Mouse (Mus musculus): ENCODE data around the gene Rtf1. TPM values are rescaled to one million over a fixed set of nuclear protein-coding genes. Genes with fewer than 3 reads are reported as not detected.

The Rtf1 gene
- polyA plus RNA-seq, 1 experiment from 2014 or later, result 19.3 TPM

DNA sequence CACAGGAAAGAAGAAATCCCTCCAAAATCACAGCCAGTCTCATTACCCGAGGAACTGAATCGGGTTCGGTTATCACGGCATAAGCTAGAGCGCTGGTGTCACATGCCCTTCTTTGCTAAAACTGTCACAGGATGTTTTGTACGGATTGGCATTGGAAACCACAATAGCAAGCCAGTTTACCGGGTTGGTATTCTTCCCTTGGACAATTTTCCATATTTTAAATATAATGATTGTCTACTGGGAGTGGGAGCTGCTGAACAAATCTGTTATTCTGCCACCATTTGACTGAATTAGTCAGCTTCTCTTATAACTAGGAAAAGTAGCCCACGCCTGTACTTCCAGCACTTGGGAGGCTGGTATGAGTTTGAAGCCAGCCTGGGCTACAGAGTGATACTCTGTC lies 46.2 kb downstream of the Rtf1 start:
- no peaks in the 10 kb centered on the region for H3K4me1 ChIP-seq (ENCODE audit: insufficient read depth)
- H3K27ac ChIP-seq (ENCODE audit: low read depth), result no peak overlapping the region
- no peak overlapping the region for H3K4me3 ChIP-seq (ENCODE audit: low read depth, low read length)
- no peaks in the 10 kb centered on the region for H3K27me3 ChIP-seq (ENCODE audit: insufficient read depth, low read length)
- peaks cover 60% of the 10 kb centered on the region for H3K36me3 ChIP-seq (replicated peaks; ENCODE audit: insufficient read depth, low read length)
- no peak for TF ChIP-seq CTCF (IDR thresholded peaks at IDR 0.05; ENCODE audit: low read depth)
- no peak for TF ChIP-seq EP300 (IDR thresholded peaks at IDR 0.05; ENCODE audit: low read depth)
- H3K9me3 ChIP-seq (ENCODE audit: low read length), result no peaks in the 10 kb centered on the region
- no peak overlapping the region for H3K9ac ChIP-seq (replicated peaks)
- DNase-seq, result no peak
- WGBS (ENCODE audit: insufficient replicate concordance), result 88% methylated on average over 8 of the region's 8 CpGs
- no peak overlapping the region for H3K4me2 ChIP-seq (ENCODE audit: low read depth, low read length)
- no peak for ATAC-seq

DNA sequence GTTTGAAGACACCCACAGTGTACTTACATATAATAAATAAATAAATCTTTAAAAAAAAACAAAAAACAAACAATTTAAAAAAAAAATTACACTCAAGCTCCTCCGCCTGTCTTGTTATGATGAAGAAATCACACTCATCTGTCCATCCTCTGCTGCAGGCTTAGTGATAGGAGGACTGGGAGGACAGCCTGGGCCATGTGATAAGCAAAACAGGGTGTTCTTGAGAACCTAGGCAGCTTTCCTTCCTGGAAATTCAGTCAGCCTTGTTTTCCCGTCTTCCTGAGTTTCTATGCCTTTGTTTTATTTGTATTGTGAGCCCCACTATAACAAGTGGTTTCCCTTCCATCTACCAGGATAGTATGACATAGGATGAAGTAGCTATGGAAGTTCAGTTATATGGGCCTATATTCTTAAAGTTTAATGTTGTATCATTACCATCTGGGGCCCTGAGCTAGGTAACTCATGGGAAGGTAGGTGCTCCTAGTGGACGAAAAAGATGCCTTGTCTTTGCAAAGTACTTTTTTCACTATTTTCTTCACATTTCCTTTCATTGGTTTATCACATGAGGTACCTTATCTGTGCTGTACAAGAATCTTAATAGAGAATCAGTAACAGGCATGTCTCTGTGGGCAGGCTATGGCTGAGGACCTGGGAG lies 53.0 kb downstream of the Rtf1 start:
- no peak for TF ChIP-seq CTCF (IDR thresholded peaks at IDR 0.05; ENCODE audit: low read depth)
- TF ChIP-seq EP300 (IDR thresholded peaks at IDR 0.05; ENCODE audit: low read depth), result peak; percentile 85
- WGBS (ENCODE audit: insufficient replicate concordance), result 69% methylated on average over 3 of the region's 3 CpGs
- DNase-seq (no peak), ATAC-seq (peak; percentile 85)
- Histone ChIP-seq H3K4me3 (ENCODE audit: low read depth, low read length) (no peak overlapping the region), H3K4me2 (ENCODE audit: low read depth, low read length) (no peak overlapping the region), H3K4me1 (ENCODE audit: insufficient read depth) (no peaks in the 10 kb centered on the region; the same call in 1 of the 2 replicates), H3K9ac (replicated peaks) (no peak overlapping the region), H3K27ac (ENCODE audit: low read depth) (0 out of 2 replicates have a peak overlapping the region, but pooled peaks have one; percentile 7), H3K27me3 (ENCODE audit: insufficient read depth, low read length) (no peaks in the 10 kb centered on the region), H3K9me3 (ENCODE audit: low read length) (no peaks in the 10 kb centered on the region), H3K36me3 (replicated peaks; ENCODE audit: insufficient read depth, low read length) (peaks cover 75% of the 10 kb centered on the region)

- peaks cover 69% of the 10 kb centered on the region for H3K36me3 ChIP-seq (replicated peaks; ENCODE audit: insufficient read depth, low read length)
Observed at GRCm38 (mm10) chr2:119730735-119731134, 55.9 kb downstream of the Rtf1 start.

DNA sequence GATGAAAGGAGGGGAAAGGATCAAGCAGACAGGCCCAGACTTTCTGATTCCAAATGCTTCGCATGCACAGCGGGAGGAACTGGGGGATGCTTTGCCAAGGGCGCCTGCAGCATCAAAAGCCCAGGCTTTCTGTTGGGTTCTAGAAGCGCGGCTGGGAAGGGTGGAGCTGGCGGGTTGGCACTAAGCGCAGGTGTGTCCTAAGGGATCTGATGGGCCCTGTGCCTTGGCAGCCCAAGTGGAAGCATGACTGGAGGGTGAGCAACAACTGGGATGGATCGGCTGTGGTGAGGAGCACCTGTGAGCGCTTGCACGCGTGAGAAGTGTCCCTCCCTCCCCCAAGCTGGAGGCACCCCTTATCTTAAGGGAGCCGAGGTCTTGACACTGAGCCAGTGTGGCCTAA lies 62.3 kb downstream of the Rtf1 start:
- no peak overlapping the region for H3K4me3 ChIP-seq (ENCODE audit: low read depth, low read length)
- peaks cover 12% of the 10 kb centered on the region for H3K4me1 ChIP-seq (ENCODE audit: insufficient read depth)
- H3K36me3 ChIP-seq (replicated peaks; ENCODE audit: insufficient read depth, low read length), result peaks cover 16% of the 10 kb centered on the region
- H3K9ac ChIP-seq (replicated peaks), result no peak overlapping the region
- no peak overlapping the region for H3K27ac ChIP-seq (ENCODE audit: low read depth)
- H3K27me3 ChIP-seq (ENCODE audit: insufficient read depth, low read length), result no peaks in the 10 kb centered on the region
- 26% methylated on average over 12 of the region's 12 CpGs for WGBS (ENCODE audit: insufficient replicate concordance)
- no peaks in the 10 kb centered on the region for H3K9me3 ChIP-seq (ENCODE audit: low read length)
- no peak overlapping the region for H3K4me2 ChIP-seq (ENCODE audit: low read depth, low read length)
- DNase-seq (no peak), ATAC-seq (no peak)
- no peak for TF ChIP-seq CTCF (IDR thresholded peaks at IDR 0.05; ENCODE audit: low read depth)
- no peak for TF ChIP-seq EP300 (IDR thresholded peaks at IDR 0.05; ENCODE audit: low read depth)

More at GRCm38 (mm10) chr2:119730735-119731134, 55.9 kb downstream of the Rtf1 start:
- no peak overlapping the region for H3K27ac ChIP-seq (ENCODE audit: low read depth)
- H3K4me3 ChIP-seq (ENCODE audit: low read depth, low read length), result no peak overlapping the region
- H3K4me2 ChIP-seq (ENCODE audit: low read depth, low read length), result no peak overlapping the region
- H3K27me3 ChIP-seq (ENCODE audit: insufficient read depth, low read length), result no peaks in the 10 kb centered on the region
- 84% methylated on average over 4 of the region's 4 CpGs for WGBS (ENCODE audit: insufficient replicate concordance)
- H3K9ac ChIP-seq (replicated peaks), result no peak overlapping the region
- DNase-seq (no peak), ATAC-seq (no peak)
- H3K4me1 ChIP-seq (ENCODE audit: insufficient read depth), result no peaks in the 10 kb centered on the region; the same call in 1 of the 2 replicates
- no peaks in the 10 kb centered on the region for H3K9me3 ChIP-seq (ENCODE audit: low read length)
- TF ChIP-seq EP300 (IDR thresholded peaks at IDR 0.05; ENCODE audit: low read depth), result no peak
- TF ChIP-seq CTCF (IDR thresholded peaks at IDR 0.05; ENCODE audit: low read depth), result no peak

- H3K4me1 ChIP-seq (ENCODE audit: insufficient read depth), result peaks cover 40% of the 10 kb centered on the region
- no peak overlapping the region for H3K4me3 ChIP-seq (ENCODE audit: low read depth, low read length)
- DNase-seq, result no peak
- H3K9ac ChIP-seq (replicated peaks), result no peak overlapping the region
- TF ChIP-seq EP300 (IDR thresholded peaks at IDR 0.05; ENCODE audit: low read depth), result no peak
- no peak for TF ChIP-seq CTCF (IDR thresholded peaks at IDR 0.05; ENCODE audit: low read depth)
- peaks cover 25% of the 10 kb centered on the region for H3K27me3 ChIP-seq (ENCODE audit: insufficient read depth, low read length)
- 19% methylated on average over 2 of the region's 2 CpGs for WGBS (ENCODE audit: insufficient replicate concordance)
- H3K36me3 ChIP-seq (replicated peaks; ENCODE audit: insufficient read depth, low read length), result no peaks in the 10 kb centered on the region
- H3K4me2 ChIP-seq (ENCODE audit: low read depth, low read length), result peak overlapping the region; percentile 100
- no peaks in the 10 kb centered on the region for H3K9me3 ChIP-seq (ENCODE audit: low read length)
- H3K27ac ChIP-seq (ENCODE audit: low read depth), result no peak overlapping the region
- ATAC-seq, result no peak
Observed at GRCm38 (mm10) chr2:119740567-119740966, 65.7 kb downstream of the Rtf1 start.

GRCm38 (mm10) chr2:119741581-119742411 lies 66.9 kb downstream of the Rtf1 start, which contains the start of gene Itpka:
Gene Itpka (plus strand): TSS chr2:119742337.
- peaks cover 25% of the 10 kb centered on the region for H3K27me3 ChIP-seq (ENCODE audit: insufficient read depth, low read length)
- peak within 1 kb of the TSS; percentile 79 for H3K4me3 ChIP-seq (ENCODE audit: low read depth, low read length)
- H3K9me3 ChIP-seq (ENCODE audit: low read length), result no peaks in the 10 kb centered on the region
- H3K36me3 ChIP-seq (replicated peaks; ENCODE audit: insufficient read depth, low read length), result no peaks in the 10 kb centered on the region
- DNase-seq (peak; percentile 87), ATAC-seq (peak; percentile 78)
- peak within 1 kb of the TSS; percentile 100 for H3K4me2 ChIP-seq (ENCODE audit: low read depth, low read length)
- TF ChIP-seq EP300 (IDR thresholded peaks at IDR 0.05; ENCODE audit: low read depth) (no peak), CTCF (IDR thresholded peaks at IDR 0.05; ENCODE audit: low read depth) (no peak)
- peak within 1 kb of the TSS; percentile 67 for H3K9ac ChIP-seq (replicated peaks)
- H3K4me1 ChIP-seq (ENCODE audit: insufficient read depth), result peaks cover 40% of the 10 kb centered on the region
- peak within 1 kb of the TSS; percentile 77 for H3K27ac ChIP-seq (ENCODE audit: low read depth)
- WGBS (ENCODE audit: insufficient replicate concordance), result under 1% methylated on average over 30 of the region's 53 CpGs
